Mouse (Mus musculus) adrenal gland, postnatal 25 days (tissue): Measurements from ENCODE around the gene Mpo. TPM values are rescaled to one million over a fixed set of nuclear protein-coding genes. Genes with fewer than 3 reads are reported as not detected.

Source experiments
- DNase-seq: peaks from one replicate; pipeline ENCODE4 v3.0.0; 2021; ENCODE audit warnings: mixed read lengths
- long read RNA-seq: library from polyadenylated mRNA; stranded (forward); transcript quantifications from one replicate; pipeline ENCODE4 v2.0.0, GENCODE M21; 2021
- total RNA-seq: library from RNA; stranded (reverse); gene quantifications from 2 replicates; pipeline ENCODE4 v1.2.3, GENCODE M21; 2021

Gene Mpo
- not detected in 2 replicates for total RNA-seq
- long read RNA-seq: 0 reads

- DNase-seq: no peak
Measured at GRCm38 (mm10) chr11:87793460-87793859, at the start of gene Mpo. Gene Mpo (plus strand): TSS chr11:87793581.

GRCm38 (mm10) chr11:87743691-87744090, 49.7 kb upstream of the Mpo start:
- no peak for DNase-seq

GRCm38 (mm10) chr11:87744964-87745363, 48.4 kb upstream of the Mpo start:
- no peak for DNase-seq

GRCm38 (mm10) chr11:87745632-87746555, 47.5 kb upstream of the Mpo start:
- DNase-seq: no peak

- no peak for DNase-seq
Measured at GRCm38 (mm10) chr11:87747312-87747711, 46.1 kb upstream of the Mpo start.

- DNase-seq: no peak
Measured at GRCm38 (mm10) chr11:87747716-87748115, 45.7 kb upstream of the Mpo start.

GRCm38 (mm10) chr11:87748132-87749119, 45.0 kb upstream of the Mpo start:
- DNase-seq: no peak

- no peak for DNase-seq
Measured at GRCm38 (mm10) chr11:87749192-87750042, 44.0 kb upstream of the Mpo start.

GRCm38 (mm10) chr11:87750043-87750421, 43.3 kb upstream of the Mpo start:
- DNase-seq: no peak

GRCm38 (mm10) chr11:87750521-87750920, 42.9 kb upstream of the Mpo start:
- no peak for DNase-seq

GRCm38 (mm10) chr11:87751031-87751430, 42.4 kb upstream of the Mpo start:
- no peak for DNase-seq

- DNase-seq: no peak
Measured at GRCm38 (mm10) chr11:87751491-87751966, 41.9 kb upstream of the Mpo start.

- DNase-seq: no peak
Measured at GRCm38 (mm10) chr11:87752307-87752706, 41.1 kb upstream of the Mpo start.

GRCm38 (mm10) chr11:87753255-87753654, 40.1 kb upstream of the Mpo start:
- DNase-seq: no peak

- no peak for DNase-seq
Measured at GRCm38 (mm10) chr11:87753891-87754501, 39.4 kb upstream of the Mpo start.

GRCm38 (mm10) chr11:87754603-87755002, 38.8 kb upstream of the Mpo start:
- no peak for DNase-seq

GRCm38 (mm10) chr11:87755360-87756017, 37.9 kb upstream of the Mpo start:
- no peak for DNase-seq

- no peak for DNase-seq
Measured at GRCm38 (mm10) chr11:87756251-87756820, 37.0 kb upstream of the Mpo start.

- DNase-seq: no peak
Measured at GRCm38 (mm10) chr11:87757001-87757954, 36.1 kb upstream of the Mpo start.
